ENCODE assay signal across 13 mouse cellular contexts in genomic region chr9:53320894-53321650, GRCm38 (mm10). TPM values are rescaled to one million over a fixed set of nuclear protein-coding genes. Genes with fewer than 3 reads are reported as not detected.
DNase-seq lines count a peak whose midpoint lies in the region; ATAC-seq and TF ChIP-seq lines count a peak whose summit lies in the region.
"Had no signal": no experiment of that assay in that cellular context is flagged by ENCODE, and none has a peak within 500 bp of the region (broad histone marks: within the 10 kb centered on the region; RNA-seq: fewer than 3 reads in every experiment).

No protein-coding gene starts in this region.

- H3K27me3 ChIP-seq in heart, adult 2 months (ENCODE audit: control insufficient read depth, insufficient read depth, low read length): no peaks in the 10 kb centered on the region
- no peaks in the 10 kb centered on the region for H3K27me3 ChIP-seq in liver, adult 2 months (ENCODE audit: control insufficient read depth, insufficient read depth, low read length)
- H3K27me3 ChIP-seq in liver, postnatal 0 days (ENCODE audit: insufficient read depth, low read length): no peaks in the 10 kb centered on the region
- no peaks in the 10 kb centered on the region for H3K27me3 ChIP-seq in intestine, embryonic 16.5 days (replicated peaks; ENCODE audit: control insufficient read depth, insufficient read depth, low read length)
- H3K27me3 ChIP-seq: limb, embryonic 13.5 days; midbrain, embryonic 12.5 days; neural tube, embryonic 15.5 days had no signal

- TF ChIP-seq POLR2A in heart, adult 2 months (IDR thresholded peaks at IDR 0.05; ENCODE audit: insufficient read depth, low read depth, low read length): no peak
- TF ChIP-seq POLR2A in liver, adult 2 months (IDR thresholded peaks at IDR 0.05; ENCODE audit: extremely low read depth, insufficient read depth, low read length): no peak

- H3K4me3 ChIP-seq in heart, adult 2 months: no peak overlapping the region
- no peak overlapping the region for H3K4me3 ChIP-seq in liver, adult 2 months (ENCODE audit: insufficient read depth, low read depth, low read length)
- H3K4me3 ChIP-seq in liver, postnatal 0 days (ENCODE audit: low read depth, low read length): no peak overlapping the region
- no peak overlapping the region for H3K4me3 ChIP-seq in intestine, embryonic 16.5 days (ENCODE audit: low read length)
- H3K4me3 ChIP-seq: limb, embryonic 13.5 days; midbrain, embryonic 12.5 days; neural tube, embryonic 15.5 days had no signal

- ATAC-seq in liver, postnatal 0 days: no peak
- no peak for ATAC-seq in intestine, embryonic 16.5 days

- peak; percentile 32 for DNase-seq in heart, postnatal 4 days
- DNase-seq in heart, adult 2 months: no peak
- peak; percentile 71 for DNase-seq in liver, adult 2 months (ENCODE audit: extremely low read depth, low read depth, low spot score)
- DNase-seq in liver, postnatal 0 days: no peak
- DNase-seq in cerebellum, adult 8-10 months: peak; percentile 92
- DNase-seq in lung, postnatal 14 days: peak; percentile 22
- DNase-seq in gastrocnemius, postnatal 10 days: no peak
- DNase-seq: thymus, postnatal 14 days had no signal

- H3K4me2 ChIP-seq in liver, postnatal 0 days (ENCODE audit: low read depth, low read length): no peak overlapping the region
- no peak overlapping the region for H3K4me2 ChIP-seq in intestine, embryonic 16.5 days (ENCODE audit: low read depth, low read length)
- H3K4me2 ChIP-seq: limb, embryonic 13.5 days; midbrain, embryonic 12.5 days; neural tube, embryonic 15.5 days had no signal

- H3K79me2 ChIP-seq in heart, adult 2 months (replicated peaks; ENCODE audit: control insufficient read depth, insufficient read depth, low read length): no peaks in the 10 kb centered on the region
- no peaks in the 10 kb centered on the region; the same call in 1 of the 2 replicates for H3K79me2 ChIP-seq in liver, adult 2 months (ENCODE audit: control insufficient read depth, insufficient read depth, low read length)

- no peaks in the 10 kb centered on the region for H3K36me3 ChIP-seq in heart, adult 2 months (ENCODE audit: control insufficient read depth, insufficient read depth, low read length)
- no peaks in the 10 kb centered on the region for H3K36me3 ChIP-seq in liver, adult 2 months (ENCODE audit: control insufficient read depth, insufficient read depth, low read length)
- no peaks in the 10 kb centered on the region for H3K36me3 ChIP-seq in liver, postnatal 0 days (replicated peaks; ENCODE audit: insufficient read depth, low read length)
- H3K36me3 ChIP-seq in intestine, embryonic 16.5 days (ENCODE audit: control insufficient read depth, insufficient read depth, low read length): no peaks in the 10 kb centered on the region
- H3K36me3 ChIP-seq: limb, embryonic 13.5 days; midbrain, embryonic 12.5 days; neural tube, embryonic 15.5 days had no signal

- no peak overlapping the region for H3K27ac ChIP-seq in heart, adult 2 months
- H3K27ac ChIP-seq in liver, adult 2 months (replicated peaks; ENCODE audit: insufficient read depth, low read depth, low read length): no peak overlapping the region
- H3K27ac ChIP-seq in liver, postnatal 0 days (ENCODE audit: low read depth): no peak overlapping the region
- H3K27ac ChIP-seq in intestine, embryonic 16.5 days (ENCODE audit: low read length): no peak overlapping the region
- H3K27ac ChIP-seq: limb, embryonic 13.5 days; midbrain, embryonic 12.5 days; neural tube, embryonic 15.5 days had no signal

- intact Hi-C loops in heart, adult 2 months (cut with DNase I): no loop called here

- H3K9me3 ChIP-seq in liver, postnatal 0 days (ENCODE audit: low read length): no peaks in the 10 kb centered on the region
- H3K9me3 ChIP-seq in intestine, embryonic 16.5 days (ENCODE audit: control insufficient read depth, low read length): no peaks in the 10 kb centered on the region
- H3K9me3 ChIP-seq: limb, embryonic 13.5 days; midbrain, embryonic 12.5 days; neural tube, embryonic 15.5 days had no signal

- H3K9ac ChIP-seq in heart, adult 2 months (ENCODE audit: low read depth, low read length): no peak overlapping the region
- no peak overlapping the region; the same call in 1 of the 2 replicates for H3K9ac ChIP-seq in liver, adult 2 months (ENCODE audit: low read depth, low read length)
- no peak overlapping the region for H3K9ac ChIP-seq in liver, postnatal 0 days (replicated peaks)
- H3K9ac ChIP-seq in intestine, embryonic 16.5 days (ENCODE audit: low read depth, low read length): no peak overlapping the region
- H3K9ac ChIP-seq: limb, embryonic 13.5 days; midbrain, embryonic 12.5 days; neural tube, embryonic 15.5 days had no signal

- 27% methylated on average over 10 of the region's 10 CpGs for WGBS in heart, adult 2 months
- 46% methylated on average over 10 of the region's 10 CpGs for WGBS in liver, adult 2 months
- 29% methylated on average over 10 of the region's 10 CpGs for WGBS in liver, postnatal 0 days (ENCODE audit: insufficient replicate concordance)
- WGBS in intestine, embryonic 16.5 days: 54% methylated on average over 10 of the region's 10 CpGs

- no peak for TF ChIP-seq EP300 in heart, adult 2 months (IDR thresholded peaks at IDR 0.05; ENCODE audit: insufficient read depth, low read depth, low read length)
- no peak for TF ChIP-seq EP300 in liver, postnatal 0 days (IDR thresholded peaks at IDR 0.05; ENCODE audit: low read depth)

- no peak for TF ChIP-seq CTCF in heart, adult 2 months (IDR thresholded peaks at IDR 0.05)
- TF ChIP-seq CTCF in liver, adult 2 months (IDR thresholded peaks at IDR 0.05; ENCODE audit: low read depth, low read length): no peak
- TF ChIP-seq CTCF in liver, postnatal 0 days (IDR thresholded peaks at IDR 0.05; ENCODE audit: low read depth): no peak

- H3K4me1 ChIP-seq in heart, adult 2 months (ENCODE audit: control insufficient read depth, insufficient read depth, low read length): no peaks in the 10 kb centered on the region
- peaks cover 9% of the 10 kb centered on the region for H3K4me1 ChIP-seq in liver, adult 2 months (ENCODE audit: control insufficient read depth, insufficient read depth, low read length)
- H3K4me1 ChIP-seq in liver, postnatal 0 days (ENCODE audit: insufficient read depth): no peaks in the 10 kb centered on the region
- H3K4me1 ChIP-seq in intestine, embryonic 16.5 days (ENCODE audit: control insufficient read depth, insufficient read depth, low read length): peaks cover 6% of the 10 kb centered on the region
- H3K4me1 ChIP-seq: limb, embryonic 13.5 days; midbrain, embryonic 12.5 days; neural tube, embryonic 15.5 days had no signal

RNA-seq across cellular contexts. Expression of gene Exph5, which starts 19.6 kb away (rescaled TPM):
- under 1 TPM; 0.36 to 0.38 TPM for total RNA-seq in heart, postnatal 4 days (2021)
- under 1 TPM; 0.18 to 0.37 TPM for total RNA-seq in heart, adult 2 months (2021)
- polyA plus RNA-seq in heart, adult 2 months (2012; rRNA removed): 0.06 and 0.14 TPM in 2 replicates
- total RNA-seq in liver, adult 2 months (2014; rRNA removed): 11.9 and 12.6 TPM in 2 replicates
- 1.9 and 2.7 TPM in 2 replicates for polyA plus RNA-seq in liver, adult 2 months (2012; rRNA removed)
- polyA plus RNA-seq in liver, postnatal 0 days (2015; fragmentation: Nextera tagmentation; extraction: Ambion mirVana): 0.18 and 0.36 TPM in 2 replicates
- under 1 TPM; 0.85 to 0.95 TPM for total RNA-seq in gastrocnemius, postnatal 10 days (2021)
- 2.8 and 3.6 TPM in 2 replicates for polyA plus RNA-seq in intestine, embryonic 16.5 days (2015; fragmentation: Nextera tagmentation; extraction: Ambion mirVana)
- total RNA-seq: granulocyte monocyte progenitor cell, adult 5-6 weeks had no signal

Comparison
In these comparisons a context has a peak if more than half of its experiments do, and no peak if none do; other contexts are left out.
1. DNase-seq: peak in heart, postnatal 4 days (single experiment), liver, adult 2 months (single experiment), cerebellum, adult 8-10 months (single experiment) and lung, postnatal 14 days (single experiment); none in heart, adult 2 months (0 of 2), liver, postnatal 0 days (single experiment) and gastrocnemius, postnatal 10 days (single experiment).